Mouse (Mus musculus): ENCODE results near the gene Akirin2. TPM values are rescaled to one million over a fixed set of nuclear protein-coding genes. Genes with fewer than 3 reads are reported as not detected.
"Not testable (repeated sequence)": the region's sequence is repeated elsewhere in the genome, so short reads cannot be mapped to it uniquely, and the experiment has no call there.

The Akirin2 gene
- total RNA-seq, 2 experiments from 2014 or later = 42.9 to 60.6 TPM

- intact Hi-C loops (cut with DNase I) = loop anchor here (5.0 to 10.0 kb wide), 2 partner anchors 58 to 1520 kb away; partner anchors contain the start of genes Orc3, Rars2 and Ube2j1
These were observed 3.9 kb downstream of the Akirin2 start for GRCm38 (mm10) chr4:34554596-34554995.

GRCm38 (mm10) chr4:34555604-34556003, 4.9 kb downstream of the Akirin2 start:
- TF ChIP-seq CTCF (IDR thresholded peaks at IDR 0.05) = no peak
- H3K4me3 ChIP-seq = no peak overlapping the region; the same call in 1 of the 2 replicates
- intact Hi-C loops (cut with DNase I) = loop anchor here (10.0 kb wide), 1 partner anchor 1521 kb away; the partner anchor contains the start of gene Ube2j1
- DNase-seq = no peak
- peak overlapping the region; percentile 65 for H3K27ac ChIP-seq

More at GRCm38 (mm10) chr4:34554596-34554995, 3.9 kb downstream of the Akirin2 start:
- H3K27ac ChIP-seq = peak overlapping the region; percentile 65; the same call in 1 of the 2 replicates
- no peak for DNase-seq
- no peak for TF ChIP-seq CTCF (IDR thresholded peaks at IDR 0.05)
- H3K4me3 ChIP-seq = no peak overlapping the region

- no peak overlapping the region; the same call in 1 of the 2 replicates for H3K4me3 ChIP-seq
- no peak for TF ChIP-seq CTCF (IDR thresholded peaks at IDR 0.05)
- peak overlapping the region; percentile 65 for H3K27ac ChIP-seq
- no peak for DNase-seq
- intact Hi-C loops (cut with DNase I) = loop anchor here (10.0 kb wide), 1 partner anchor 1521 kb away; the partner anchor contains the start of gene Ube2j1
These were observed 5.4 kb downstream of the Akirin2 start for GRCm38 (mm10) chr4:34556183-34556582.

- peak; percentile 56 for TF ChIP-seq CTCF (IDR thresholded peaks at IDR 0.05)
- Histone ChIP-seq H3K27ac (peak overlapping the region; percentile 9; the same call in 1 of the 2 replicates), H3K4me3 (no peak overlapping the region)
- DNase-seq = peak; percentile 48
- intact Hi-C loops (cut with DNase I) = no loop called here
These were observed 10.2 kb downstream of the Akirin2 start for GRCm38 (mm10) chr4:34560971-34561370.

- no peak for TF ChIP-seq CTCF (IDR thresholded peaks at IDR 0.05)
- Histone ChIP-seq H3K4me3 (no peak overlapping the region), H3K27ac (0 out of 2 replicates have a peak overlapping the region, but pooled peaks have one; percentile 6)
- intact Hi-C loops (cut with DNase I) = no loop called here
- DNase-seq = no peak
These were observed 15.5 kb downstream of the Akirin2 start for GRCm38 (mm10) chr4:34566226-34566625.

GRCm38 (mm10) chr4:34572876-34573275, 22.1 kb downstream of the Akirin2 start:
- Histone ChIP-seq H3K4me3 (no peak overlapping the region), H3K27ac (no peak overlapping the region)
- TF ChIP-seq CTCF (IDR thresholded peaks at IDR 0.05) = no peak
- intact Hi-C loops (cut with DNase I) = loop anchor here (5.0 kb wide), 1 partner anchor 34 kb away; no protein-coding TSS in a partner anchor
- DNase-seq = no peak

- Histone ChIP-seq H3K27ac (peak overlapping the region; percentile 56), H3K4me3 (no peak overlapping the region)
- no peak for DNase-seq
- intact Hi-C loops (cut with DNase I) = no loop called here
- peak; percentile 30; the same call in 1 of the 2 replicates for TF ChIP-seq CTCF (IDR thresholded peaks at IDR 0.05)
These were observed 26.3 kb downstream of the Akirin2 start for GRCm38 (mm10) chr4:34577028-34577427.

- intact Hi-C loops (cut with DNase I) = no loop called here
These were observed 28.5 kb downstream of the Akirin2 start for GRCm38 (mm10) chr4:34579215-34579614.

GRCm38 (mm10) chr4:34581489-34581888, 30.8 kb downstream of the Akirin2 start:
- H3K27ac ChIP-seq; DNase-seq; intact Hi-C loops (cut with DNase I); H3K4me3 ChIP-seq: not testable (repeated sequence)

More at GRCm38 (mm10) chr4:34579215-34579614, 28.5 kb downstream of the Akirin2 start:
- Histone ChIP-seq H3K27ac (peak overlapping the region; percentile 48; the same call in 1 of the 2 replicates), H3K4me3 (no peak overlapping the region)
- DNase-seq = no peak
- no peak for TF ChIP-seq CTCF (IDR thresholded peaks at IDR 0.05)

- intact Hi-C loops (cut with DNase I) = no loop called here
- Histone ChIP-seq H3K27ac (no peak overlapping the region), H3K4me3 (no peak overlapping the region)
- TF ChIP-seq CTCF (IDR thresholded peaks at IDR 0.05) = no peak
- DNase-seq = no peak
These were observed 31.3 kb downstream of the Akirin2 start for GRCm38 (mm10) chr4:34581990-34582389.

- no peak overlapping the region for H3K27ac ChIP-seq
- no peak for DNase-seq
- no peak for TF ChIP-seq CTCF (IDR thresholded peaks at IDR 0.05)
- no peak overlapping the region for H3K4me3 ChIP-seq
- intact Hi-C loops (cut with DNase I) = no loop called here
These were observed 31.7 kb downstream of the Akirin2 start for GRCm38 (mm10) chr4:34582476-34582875.

- TF ChIP-seq CTCF (IDR thresholded peaks at IDR 0.05) = no peak
- Histone ChIP-seq H3K27ac (no peak overlapping the region), H3K4me3 (no peak overlapping the region)
- intact Hi-C loops (cut with DNase I) = no loop called here
- DNase-seq = no peak
These were observed 32.7 kb downstream of the Akirin2 start for GRCm38 (mm10) chr4:34583427-34583826.

- intact Hi-C loops (cut with DNase I) = no loop called here
- H3K4me3 ChIP-seq = no peak overlapping the region
- DNase-seq = no peak
- TF ChIP-seq CTCF (IDR thresholded peaks at IDR 0.05) = no peak
- H3K27ac ChIP-seq = no peak overlapping the region
These were observed 34.3 kb downstream of the Akirin2 start for GRCm38 (mm10) chr4:34584871-34585607.
